Mouse (Mus musculus) frontal cortex, postnatal 14 days (tissue): Measurements from ENCODE around the gene Thbs2.

Experiments
- DNase-seq, 2 experiments: peaks; one replicate each; pipeline ENCODE4 v3.0.0; 2022; ENCODE audit warnings: low spot score in 2 of 2

The Thbs2 gene

GRCm38 (mm10) chr17:14697096-14697495 is 3.1 kb upstream of the Thbs2 start:
- no peak for DNase-seq

GRCm38 (mm10) chr17:14696281-14696795 is 2.3 kb upstream of the Thbs2 start:
- no peak for DNase-seq

GRCm38 (mm10) chr17:14693048-14693993 is 714 bp downstream of the Thbs2 start:
- DNase-seq: no peak

- DNase-seq: no peak
Measured at GRCm38 (mm10) chr17:14691901-14692300, 2.1 kb downstream of the Thbs2 start.

- DNase-seq: no peak
Measured at GRCm38 (mm10) chr17:14691197-14691596, 2.8 kb downstream of the Thbs2 start.

GRCm38 (mm10) chr17:14682836-14683235 is 11.2 kb downstream of the Thbs2 start:
- no peak for DNase-seq

- DNase-seq: no peak
Measured at GRCm38 (mm10) chr17:14681047-14681446, 13.0 kb downstream of the Thbs2 start.

GRCm38 (mm10) chr17:14677198-14677597 is 16.8 kb downstream of the Thbs2 start:
- DNase-seq: no peak

- DNase-seq: no peak
Measured at GRCm38 (mm10) chr17:14675517-14675916, 18.5 kb downstream of the Thbs2 start.

GRCm38 (mm10) chr17:14672402-14672801 is 21.6 kb downstream of the Thbs2 start:
- no peak for DNase-seq

- no peak for DNase-seq
Measured at GRCm38 (mm10) chr17:14667225-14667624, 26.8 kb downstream of the Thbs2 start.

GRCm38 (mm10) chr17:14666451-14666850 is 27.6 kb downstream of the Thbs2 start:
- DNase-seq: no peak

- no peak for DNase-seq
Measured at GRCm38 (mm10) chr17:14663366-14663765, 30.7 kb downstream of the Thbs2 start.

GRCm38 (mm10) chr17:14662409-14662808 is 31.6 kb downstream of the Thbs2 start:
- DNase-seq: no peak

- peak in 1 of 2 experiments; percentile 25 for DNase-seq
Measured at GRCm38 (mm10) chr17:14659746-14660145, 34.3 kb downstream of the Thbs2 start.

GRCm38 (mm10) chr17:14658123-14658522 is 35.9 kb downstream of the Thbs2 start:
- no peak for DNase-seq

- DNase-seq: no peak
Measured at GRCm38 (mm10) chr17:14657123-14657522, 36.9 kb downstream of the Thbs2 start.

- no peak for DNase-seq
Measured at GRCm38 (mm10) chr17:14654981-14655380, 39.1 kb downstream of the Thbs2 start.

GRCm38 (mm10) chr17:14652013-14652412 is 42.0 kb downstream of the Thbs2 start:
- no peak for DNase-seq

- DNase-seq: no peak
Measured at GRCm38 (mm10) chr17:14647996-14648640, 45.9 kb downstream of the Thbs2 start.

- DNase-seq: no peak
Measured at GRCm38 (mm10) chr17:14643996-14644395, 50.0 kb downstream of the Thbs2 start.

GRCm38 (mm10) chr17:14640351-14641115 is 53.5 kb downstream of the Thbs2 start:
- no peak for DNase-seq
